Mouse (Mus musculus) MEL (cell line): Measurements from ENCODE around the gene Lrig3. TPM values are rescaled to one million over a fixed set of nuclear protein-coding genes. Genes with fewer than 3 reads are reported as not detected.

Experiments used
- DNase-seq: peaks from one replicate; pipeline ENCODE4 v3.0.0; 2011; ENCODE audit warnings: low read depth, low spot score
- H3K27ac ChIP-seq: 2 replicates; pipeline ENCODE4 v1.5.1; 2012; ENCODE audit warnings: low read depth, mild to moderate bottlenecking, control low read depth, low read length, moderate library complexity; ENCODE audit not compliant: control insufficient read depth
- H3K27me3 ChIP-seq, 2 experiments: fragments of 150-350 bp in 1 of 2; sonication (generic) in 1 of 2; 2 replicates each; pipeline ENCODE4 v1.6.1; 2012; ENCODE audit warnings: low read length in 2 of 2, mild to moderate bottlenecking in 2 of 2, improper control_type of control experiment in 1 of 2, moderate library complexity in 1 of 2; ENCODE audit not compliant: insufficient read depth in 2 of 2, control insufficient read depth in 1 of 2
- H3K36me3 ChIP-seq, 2 experiments: 2 replicates each; pipeline ENCODE4 v1.6.1; 2012 to 2014; ENCODE audit warnings: low read length in 2 of 2, improper control_type of control experiment in 1 of 2, inconsistent platforms in 1 of 2, mild to moderate bottlenecking in 1 of 2; ENCODE audit not compliant: insufficient read depth in 2 of 2, control insufficient read depth in 1 of 2
- H3K4me1 ChIP-seq, 2 experiments: fragments of 150-350 bp in 1 of 2; sonication (generic) in 1 of 2; 2 replicates each; pipeline ENCODE4 v1.6.1; 2012; ENCODE audit warnings: low read length in 2 of 2, improper control_type of control experiment in 1 of 2, mild to moderate bottlenecking in 1 of 2; ENCODE audit not compliant: insufficient read depth in 2 of 2, control insufficient read depth in 1 of 2
- H3K4me3 ChIP-seq, 2 experiments: fragments of 150-350 bp in 1 of 2; sonication (generic) in 1 of 2; 2 replicates each; pipeline ENCODE4 v1.5.1; 2012; ENCODE audit warnings: low read depth in 2 of 2, low read length in 2 of 2, mild to moderate bottlenecking in 2 of 2, moderate library complexity in 2 of 2, control low read depth in 1 of 2, improper control_type of control experiment in 1 of 2; ENCODE audit not compliant: control insufficient read depth in 1 of 2, insufficient read depth in 1 of 2
- H3K79me2 ChIP-seq: 2 replicates; pipeline ENCODE4 v1.6.1; 2012; ENCODE audit warnings: mild to moderate bottlenecking, low read length, moderate library complexity; ENCODE audit not compliant: control insufficient read depth, poor library complexity, insufficient read depth
- H3K9ac ChIP-seq: 2 replicates; pipeline ENCODE4 v1.6.1; 2012; ENCODE audit warnings: low read depth, mild to moderate bottlenecking, control low read depth, low read length, moderate library complexity; ENCODE audit not compliant: control insufficient read depth, poor library complexity, severe bottlenecking
- H3K9me3 ChIP-seq: fragments of 150-350 bp; sonication (generic); replicated peaks from 2 replicates; pipeline ENCODE4 v1.6.1; 2012; ENCODE audit warnings: mild to moderate bottlenecking, low read length, improper control_type of control experiment, moderate library complexity; ENCODE audit not compliant: insufficient read depth
- CHD2 ChIP-seq: IDR thresholded peaks from 2 replicates; pipeline ENCODE4 v1.6.1; 2011; ENCODE audit warnings: low read length, improper control_type of control experiment
- CTCF ChIP-seq, 3 experiments: IDR thresholded peaks in 2 of 3; conservative IDR thresholded peaks in 1 of 3; 2 replicates each; pipeline ENCODE4 v1.5.1; 2011 to 2012; ENCODE audit warnings: low read length in 3 of 3, low read depth in 2 of 3, mild to moderate bottlenecking in 2 of 3, improper control_type of control experiment in 1 of 3, inconsistent platforms in 1 of 3, mixed read lengths in 1 of 3, moderate library complexity in 1 of 3; ENCODE audit not compliant: control insufficient read depth in 1 of 3, insufficient read depth in 1 of 3, poor library complexity in 1 of 3, severe bottlenecking in 1 of 3
- E2F4 ChIP-seq: IDR thresholded peaks from 2 replicates; pipeline ENCODE4 v1.6.1; 2011; ENCODE audit warnings: low read depth, low read length, improper control_type of control experiment, borderline replicate concordance
- ELF1 ChIP-seq: IDR thresholded peaks from 2 replicates; pipeline ENCODE4 v1.6.1; 2014; ENCODE audit warnings: low read depth, mild to moderate bottlenecking, inconsistent platforms, low read length, improper control_type of control experiment, moderate library complexity
- EP300 ChIP-seq, 2 experiments: IDR thresholded peaks; 2 replicates each; pipeline ENCODE4 v1.6.1; 2011; ENCODE audit warnings: improper control_type of control experiment in 2 of 2, low read length in 2 of 2, low read depth in 1 of 2, mild to moderate bottlenecking in 1 of 2
- GABPA ChIP-seq: IDR thresholded peaks from 2 replicates; pipeline ENCODE4 v1.6.1; 2012; ENCODE audit warnings: low read depth, mild to moderate bottlenecking, inconsistent platforms, low read length, improper control_type of control experiment, moderate library complexity
- GATA1 ChIP-seq: IDR thresholded peaks from 2 replicates; pipeline ENCODE4 v1.6.1; 2011; ENCODE audit warnings: low read depth, low read length, improper control_type of control experiment
- HCFC1 ChIP-seq: IDR thresholded peaks from 2 replicates; pipeline ENCODE4 v1.6.1; 2012; ENCODE audit warnings: low read depth, mild to moderate bottlenecking, inconsistent platforms, low read length, improper control_type of control experiment, moderate library complexity
- KAT2A ChIP-seq: conservative IDR thresholded peaks from 2 replicates; pipeline ENCODE4 v1.6.1; 2012; ENCODE audit warnings: low read depth, low read length, improper control_type of control experiment, inconsistent platforms
- MAFK ChIP-seq: IDR thresholded peaks from 2 replicates; pipeline ENCODE4 v1.6.1; 2011; ENCODE audit warnings: low read depth, mild to moderate bottlenecking, low read length, improper control_type of control experiment, borderline replicate concordance
- MAX ChIP-seq: IDR thresholded peaks from 2 replicates; pipeline ENCODE4 v1.6.1; 2011; ENCODE audit warnings: low read length, improper control_type of control experiment
- MAZ ChIP-seq: IDR thresholded peaks from 2 replicates; pipeline ENCODE4 v1.6.1; 2012; ENCODE audit warnings: low read depth, mild to moderate bottlenecking, inconsistent platforms, low read length, improper control_type of control experiment
- MXI1 ChIP-seq: IDR thresholded peaks from 2 replicates; pipeline ENCODE4 v1.6.1; 2011; ENCODE audit warnings: mild to moderate bottlenecking, low read depth, low read length, improper control_type of control experiment
- MYB ChIP-seq: IDR thresholded peaks from 2 replicates; pipeline ENCODE4 v1.6.1; 2011; ENCODE audit warnings: mild to moderate bottlenecking, low read depth, low read length, improper control_type of control experiment
- MYC ChIP-seq: IDR thresholded peaks from 2 replicates; pipeline ENCODE4 v1.6.1; 2011; ENCODE audit warnings: low read depth, mild to moderate bottlenecking, low read length, improper control_type of control experiment, moderate library complexity
- NELFE ChIP-seq: IDR thresholded peaks from 2 replicates; pipeline ENCODE4 v1.6.1; 2011; ENCODE audit warnings: low read depth, low read length, improper control_type of control experiment
- NRF1 ChIP-seq: IDR thresholded peaks from 2 replicates; pipeline ENCODE4 v1.6.1; 2014; ENCODE audit warnings: low read depth, mild to moderate bottlenecking, inconsistent platforms, low read length, improper control_type of control experiment, moderate library complexity; ENCODE audit not compliant: poor library complexity, insufficient read depth, severe bottlenecking
- POLR2A ChIP-seq, 2 experiments: IDR thresholded peaks; 2 replicates each; pipeline ENCODE4 v1.6.1; 2011 to 2012; ENCODE audit warnings: low read length in 2 of 2, mild to moderate bottlenecking in 2 of 2, control low read depth in 1 of 2, improper control_type of control experiment in 1 of 2, low read depth in 1 of 2, moderate library complexity in 1 of 2; ENCODE audit not compliant: control insufficient read depth in 1 of 2, insufficient read depth in 1 of 2, poor library complexity in 1 of 2
- POLR2AphosphoS2 ChIP-seq: IDR thresholded peaks from 2 replicates; pipeline ENCODE4 v1.6.1; 2011; ENCODE audit warnings: low read length, improper control_type of control experiment
- POLR2AphosphoS5 ChIP-seq: IDR thresholded peaks from 2 replicates; pipeline ENCODE4 v1.6.1; 2012; ENCODE audit warnings: low read depth, borderline replicate concordance, mild to moderate bottlenecking, inconsistent platforms, low read length, moderate library complexity, mixed read lengths
- RAD21 ChIP-seq: IDR thresholded peaks from 2 replicates; pipeline ENCODE4 v1.6.1; 2011; ENCODE audit warnings: mild to moderate bottlenecking, low read depth, low read length, improper control_type of control experiment
- RCOR1 ChIP-seq: IDR thresholded peaks from 2 replicates; pipeline ENCODE4 v1.6.1; 2012; ENCODE audit warnings: low read depth, mild to moderate bottlenecking, inconsistent platforms, low read length, improper control_type of control experiment
- SIN3A ChIP-seq: IDR thresholded peaks from 2 replicates; pipeline ENCODE4 v1.6.1; 2012; ENCODE audit warnings: low read length, improper control_type of control experiment, inconsistent platforms
- SMC3 ChIP-seq: IDR thresholded peaks from 2 replicates; pipeline ENCODE4 v1.6.1; 2011; ENCODE audit warnings: low read depth, low read length, improper control_type of control experiment
- TAL1 ChIP-seq: IDR thresholded peaks from 2 replicates; pipeline ENCODE4 v1.6.1; 2012; ENCODE audit warnings: mild to moderate bottlenecking, inconsistent platforms, low read length, moderate library complexity, mixed read lengths
- TBP ChIP-seq: IDR thresholded peaks from 2 replicates; pipeline ENCODE4 v1.8.0; 2011; ENCODE audit warnings: low read depth, low read length, improper control_type of control experiment
- TCF12 ChIP-seq: IDR thresholded peaks from 2 replicates; pipeline ENCODE4 v1.6.1; 2014; ENCODE audit warnings: low read depth, mild to moderate bottlenecking, inconsistent platforms, low read length, improper control_type of control experiment, moderate library complexity
- UBTF ChIP-seq: IDR thresholded peaks from 2 replicates; pipeline ENCODE4 v1.6.1; 2012; ENCODE audit warnings: low read depth, mild to moderate bottlenecking, inconsistent platforms, low read length, improper control_type of control experiment, moderate library complexity, borderline replicate concordance; ENCODE audit not compliant: insufficient read depth
- USF1 ChIP-seq: IDR thresholded peaks from 2 replicates; pipeline ENCODE4 v1.6.1; 2014; ENCODE audit warnings: low read depth, mild to moderate bottlenecking, inconsistent platforms, low read length, improper control_type of control experiment, moderate library complexity
- USF2 ChIP-seq, 2 experiments: IDR thresholded peaks; 2 replicates each; pipeline ENCODE4 v1.6.1; 2011 to 2012; ENCODE audit warnings: improper control_type of control experiment in 2 of 2, low read length in 2 of 2, borderline replicate concordance in 1 of 2, inconsistent platforms in 1 of 2, low read depth in 1 of 2, mild to moderate bottlenecking in 1 of 2; ENCODE audit not compliant: insufficient read depth in 1 of 2
- ZC3H11A ChIP-seq: IDR thresholded peaks from 2 replicates; pipeline ENCODE4 v1.6.1; 2012; ENCODE audit warnings: low read depth, mild to moderate bottlenecking, inconsistent platforms, low read length, improper control_type of control experiment
- ZKSCAN1 ChIP-seq: IDR thresholded peaks from 2 replicates; pipeline ENCODE4 v1.6.1; 2012; ENCODE audit warnings: low read depth, mild to moderate bottlenecking, inconsistent platforms, low read length, improper control_type of control experiment, moderate library complexity
- ZMIZ1 ChIP-seq: IDR thresholded peaks from 2 replicates; pipeline ENCODE4 v1.6.1; 2012; ENCODE audit warnings: low read depth, mild to moderate bottlenecking, inconsistent platforms, low read length, improper control_type of control experiment, moderate library complexity
- polyA plus RNA-seq, 2 experiments: library from polyadenylated mRNA; stranded (reverse) in 1 of 2; unstranded in 1 of 2; fragments of >175 nt in 1 of 2; fragments of >200 nt in 1 of 2; gene quantifications; 2 replicates each; pipeline versions ENCODE4 v1.2.1 to v1.2.4; 2012; ENCODE audit warnings: low replicate concordance in 2 of 2, low read depth in 1 of 2; ENCODE audit not compliant: insufficient read length in 2 of 2, insufficient read depth in 1 of 2, missing spikeins in 1 of 2
- total RNA-seq: library from RNA; depleted of rRNA; stranded (reverse); fragments of 300-350 nt; gene quantifications from 2 replicates; pipeline ENCODE4 v1.2.3, GENCODE M21; 2012

The Lrig3 gene
- total and polyA plus RNA-seq, 3 experiments: not detected

GRCm38 (mm10) chr10:125989890-125990289 lies 23.9 kb downstream of the Lrig3 start:
- no peaks in the 10 kb centered on the region for H3K9me3 ChIP-seq
- no peaks in the 10 kb centered on the region for H3K79me2 ChIP-seq
- H3K4me1 ChIP-seq: no peaks in the 10 kb centered on the region
- H3K4me3 ChIP-seq: no peak overlapping the region
- TF ChIP-seq POLR2A (IDR thresholded peaks at IDR 0.05; ENCODE audit: control insufficient read depth in 1 of 2, insufficient read depth in 1 of 2, low read depth in 1 of 2, low read length in 2 of 2, poor library complexity in 1 of 2) (no peak), POLR2AphosphoS5 (no peak), UBTF (no peak), CHD2 (no peak), MYC (no peak), RCOR1 (no peak), ZKSCAN1 (no peak), ZC3H11A (no peak), MAX (no peak), SMC3 (no peak), E2F4 (no peak), NELFE (no peak), NRF1 (no peak), TBP (no peak), TCF12 (no peak), MXI1 (no peak), HCFC1 (no peak), USF2 (IDR thresholded peaks at IDR 0.05; ENCODE audit: borderline replicate concordance in 1 of 2, insufficient read depth in 1 of 2, low read depth in 1 of 2, low read length in 2 of 2) (no peak), POLR2AphosphoS2 (no peak), ZMIZ1 (no peak)
- H3K36me3 ChIP-seq: no peaks in the 10 kb centered on the region
- no peaks in the 10 kb centered on the region for H3K27me3 ChIP-seq
- H3K9ac ChIP-seq: no peak overlapping the region
- DNase-seq: no peak
- no peak overlapping the region for H3K27ac ChIP-seq

GRCm38 (mm10) chr10:125990394-125990793 lies 24.4 kb downstream of the Lrig3 start:
- Histone ChIP-seq H3K36me3 (no peaks in the 10 kb centered on the region), H3K79me2 (no peaks in the 10 kb centered on the region), H3K9me3 (no peaks in the 10 kb centered on the region), H3K27me3 (no peaks in the 10 kb centered on the region), H3K9ac (no peak overlapping the region), H3K27ac (no peak overlapping the region), H3K4me1 (no peaks in the 10 kb centered on the region), H3K4me3 (no peak overlapping the region)
- DNase-seq: no peak
- TF ChIP-seq ELF1: no peak
- TF ChIP-seq GATA1: no peak
- no peak for TF ChIP-seq SMC3
- no peak for TF ChIP-seq RCOR1
- TF ChIP-seq MAFK: no peak
- no peak for TF ChIP-seq SIN3A
- no peak for TF ChIP-seq RAD21
- TF ChIP-seq TAL1: no peak
- TF ChIP-seq MAZ: no peak
- no peak for TF ChIP-seq TBP
- TF ChIP-seq MAX: no peak
- no peak for TF ChIP-seq USF1
- TF ChIP-seq KAT2A: no peak
- no peak for TF ChIP-seq GABPA
- TF ChIP-seq TCF12: no peak
- no peak for TF ChIP-seq CTCF (IDR thresholded peaks at IDR 0.05 in 2 of 3, conservative IDR thresholded peaks at IDR 0.05 in 1 of 3; ENCODE audit: control insufficient read depth in 1 of 3, insufficient read depth in 1 of 3, low read depth in 2 of 3, low read length in 3 of 3, poor library complexity in 1 of 3, severe bottlenecking in 1 of 3)
- TF ChIP-seq MYB: no peak
- TF ChIP-seq USF2 (IDR thresholded peaks at IDR 0.05; ENCODE audit: borderline replicate concordance in 1 of 2, insufficient read depth in 1 of 2, low read depth in 1 of 2, low read length in 2 of 2): no peak
- no peak for TF ChIP-seq ZC3H11A
- TF ChIP-seq EP300 (IDR thresholded peaks at IDR 0.05; ENCODE audit: low read depth in 1 of 2, low read length in 2 of 2): no peak
